Mouse (Mus musculus): Measurements from ENCODE around the gene Slc12a8. TPM values are rescaled to one million over a fixed set of nuclear protein-coding genes. Genes with fewer than 3 reads are reported as not detected.

The Slc12a8 gene
- polyA plus RNA-seq, 1 experiment = 3.7 TPM

GRCm38 (mm10) chr16:33621836-33622235 lies 104.7 kb downstream of the Slc12a8 start:
- Histone ChIP-seq H3K27ac (ENCODE audit: control insufficient read depth, insufficient read depth, low read depth, low read length, poor library complexity) (no peak overlapping the region), H3K4me3 (replicated peaks; ENCODE audit: control insufficient read depth, low read depth, low read length) (no peak overlapping the region), H3K4me1 (ENCODE audit: control insufficient read depth, insufficient read depth, low read length) (no peaks in the 10 kb centered on the region)
- WGBS = 43% methylated on average over 3 of the region's 3 CpGs
- TF ChIP-seq POLR2A (IDR thresholded peaks at IDR 0.05; ENCODE audit: borderline replicate concordance, control insufficient read depth, low read depth, low read length) (no peak), CTCF (IDR thresholded peaks at IDR 0.05; ENCODE audit: control insufficient read depth, insufficient read depth, low read length) (no peak)

GRCm38 (mm10) chr16:33624586-33624985 lies 107.5 kb downstream of the Slc12a8 start:
- WGBS = 86% methylated on average over 9 of the region's 9 CpGs
- Histone ChIP-seq H3K27ac (ENCODE audit: control insufficient read depth, insufficient read depth, low read depth, low read length, poor library complexity) (no peak overlapping the region), H3K4me1 (ENCODE audit: control insufficient read depth, insufficient read depth, low read length) (no peaks in the 10 kb centered on the region), H3K4me3 (replicated peaks; ENCODE audit: control insufficient read depth, low read depth, low read length) (no peak overlapping the region)
- TF ChIP-seq POLR2A (IDR thresholded peaks at IDR 0.05; ENCODE audit: borderline replicate concordance, control insufficient read depth, low read depth, low read length) = no peak
- no peak for TF ChIP-seq CTCF (IDR thresholded peaks at IDR 0.05; ENCODE audit: control insufficient read depth, insufficient read depth, low read length)

GRCm38 (mm10) chr16:33629539-33629938 lies 112.4 kb downstream of the Slc12a8 start:
- no peak overlapping the region for H3K27ac ChIP-seq (ENCODE audit: control insufficient read depth, insufficient read depth, low read depth, low read length, poor library complexity)
- no peak overlapping the region for H3K4me3 ChIP-seq (replicated peaks; ENCODE audit: control insufficient read depth, low read depth, low read length)
- WGBS = 81% methylated on average over 5 of the region's 5 CpGs
- TF ChIP-seq POLR2A (IDR thresholded peaks at IDR 0.05; ENCODE audit: borderline replicate concordance, control insufficient read depth, low read depth, low read length) (no peak), CTCF (IDR thresholded peaks at IDR 0.05; ENCODE audit: control insufficient read depth, insufficient read depth, low read length) (no peak)
- no peaks in the 10 kb centered on the region for H3K4me1 ChIP-seq (ENCODE audit: control insufficient read depth, insufficient read depth, low read length)

- 83% methylated on average over 12 of the region's 12 CpGs for WGBS
- H3K4me3 ChIP-seq (replicated peaks; ENCODE audit: control insufficient read depth, low read depth, low read length) = no peak overlapping the region
Measured at GRCm38 (mm10) chr16:33635836-33636595, 118.9 kb downstream of the Slc12a8 start.

GRCm38 (mm10) chr16:33641779-33642178 lies 124.7 kb downstream of the Slc12a8 start:
- no peak for TF ChIP-seq POLR2A (IDR thresholded peaks at IDR 0.05; ENCODE audit: borderline replicate concordance, control insufficient read depth, low read depth, low read length)
- TF ChIP-seq CTCF (IDR thresholded peaks at IDR 0.05; ENCODE audit: control insufficient read depth, insufficient read depth, low read length) = no peak
- H3K27ac ChIP-seq (ENCODE audit: control insufficient read depth, insufficient read depth, low read depth, low read length, poor library complexity) = no peak overlapping the region
- WGBS = 27% methylated on average over 3 of the region's 3 CpGs
- no peak overlapping the region for H3K4me3 ChIP-seq (replicated peaks; ENCODE audit: control insufficient read depth, low read depth, low read length)
- no peaks in the 10 kb centered on the region for H3K4me1 ChIP-seq (ENCODE audit: control insufficient read depth, insufficient read depth, low read length)

More at GRCm38 (mm10) chr16:33635836-33636595, 118.9 kb downstream of the Slc12a8 start:
- TF ChIP-seq POLR2A (IDR thresholded peaks at IDR 0.05; ENCODE audit: borderline replicate concordance, control insufficient read depth, low read depth, low read length) (no peak), CTCF (IDR thresholded peaks at IDR 0.05; ENCODE audit: control insufficient read depth, insufficient read depth, low read length) (no peak)
- no peak overlapping the region for H3K27ac ChIP-seq (ENCODE audit: control insufficient read depth, insufficient read depth, low read depth, low read length, poor library complexity)
- H3K4me1 ChIP-seq (ENCODE audit: control insufficient read depth, insufficient read depth, low read length) = no peaks in the 10 kb centered on the region

- H3K4me3 ChIP-seq (replicated peaks; ENCODE audit: control insufficient read depth, low read depth, low read length) = no peak overlapping the region
- no peaks in the 10 kb centered on the region for H3K4me1 ChIP-seq (ENCODE audit: control insufficient read depth, insufficient read depth, low read length)
- no peak overlapping the region for H3K27ac ChIP-seq (ENCODE audit: control insufficient read depth, insufficient read depth, low read depth, low read length, poor library complexity)
- WGBS = 90% methylated on average over 6 of the region's 6 CpGs
- no peak for TF ChIP-seq POLR2A (IDR thresholded peaks at IDR 0.05; ENCODE audit: borderline replicate concordance, control insufficient read depth, low read depth, low read length)
- no peak for TF ChIP-seq CTCF (IDR thresholded peaks at IDR 0.05; ENCODE audit: control insufficient read depth, insufficient read depth, low read length)
Measured at GRCm38 (mm10) chr16:33653116-33653515, 136.0 kb downstream of the Slc12a8 start.

DNA sequence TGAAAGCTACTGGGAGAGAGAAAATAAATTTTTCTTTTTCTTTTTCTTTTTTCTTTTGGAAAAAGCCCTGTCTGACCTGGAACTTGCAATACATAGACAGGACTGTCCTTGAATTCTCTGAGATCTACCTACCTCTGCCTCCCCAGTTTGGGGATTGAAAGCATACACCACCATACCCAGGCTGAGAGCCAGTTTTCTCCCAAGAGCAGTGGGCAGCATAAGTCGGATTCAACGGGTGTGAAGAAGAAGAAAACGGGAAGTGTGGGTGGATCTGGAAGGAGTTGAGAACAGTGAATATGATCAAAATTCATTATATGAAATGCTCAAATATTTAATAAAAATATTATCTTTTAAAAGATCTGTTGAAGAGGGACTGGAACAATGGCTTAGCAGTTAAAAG lies 138.3 kb downstream of the Slc12a8 start:
- no peak overlapping the region for H3K4me3 ChIP-seq (replicated peaks; ENCODE audit: control insufficient read depth, low read depth, low read length)
- WGBS = 87% methylated on average over 3 of the region's 3 CpGs
- H3K4me1 ChIP-seq (ENCODE audit: control insufficient read depth, insufficient read depth, low read length) = no peaks in the 10 kb centered on the region
- TF ChIP-seq POLR2A (IDR thresholded peaks at IDR 0.05; ENCODE audit: borderline replicate concordance, control insufficient read depth, low read depth, low read length) = no peak
- TF ChIP-seq CTCF (IDR thresholded peaks at IDR 0.05; ENCODE audit: control insufficient read depth, insufficient read depth, low read length) = no peak
- no peak overlapping the region for H3K27ac ChIP-seq (ENCODE audit: control insufficient read depth, insufficient read depth, low read depth, low read length, poor library complexity)

DNA sequence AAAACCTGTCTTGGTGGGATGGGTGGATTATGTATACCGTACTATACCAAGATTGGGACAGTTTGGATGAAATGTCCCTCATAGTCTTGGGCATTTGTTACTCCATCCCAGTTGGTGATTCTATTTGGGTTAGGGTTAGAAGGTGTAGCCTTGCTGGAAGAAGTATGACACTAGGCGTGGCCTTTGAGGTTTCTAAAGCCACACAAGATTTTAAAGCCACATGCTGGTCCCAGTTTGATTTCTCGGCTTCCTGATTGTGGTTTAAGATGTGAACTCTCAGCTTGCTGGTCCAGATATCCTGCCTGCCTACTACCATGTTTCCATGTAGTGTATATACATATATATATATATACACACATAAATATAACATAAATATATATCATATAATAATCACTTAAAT lies 140.1 kb downstream of the Slc12a8 start:
- Histone ChIP-seq H3K4me3 (replicated peaks; ENCODE audit: control insufficient read depth, low read depth, low read length) (no peak overlapping the region), H3K4me1 (ENCODE audit: control insufficient read depth, insufficient read depth, low read length) (no peaks in the 10 kb centered on the region), H3K27ac (ENCODE audit: control insufficient read depth, insufficient read depth, low read depth, low read length, poor library complexity) (no peak overlapping the region)
- TF ChIP-seq CTCF (IDR thresholded peaks at IDR 0.05; ENCODE audit: control insufficient read depth, insufficient read depth, low read length) = no peak
- TF ChIP-seq POLR2A (IDR thresholded peaks at IDR 0.05; ENCODE audit: borderline replicate concordance, control insufficient read depth, low read depth, low read length) = no peak
- 37% methylated on average over 3 of the region's 3 CpGs for WGBS

All from bone marrow, adult 2 months (tissue).